Mouse (Mus musculus) c-Kit-negative CD71-positive TER-119-positive erythroid progenitor cells, embryonic 14.5 days (primary cell): ENCODE measurements at regions not wholly inside any gene's neighbourhood (a gene's known extent, or its start where the extent isn't known, plus 50 kb on each side); places are given as distances from the start of the nearest gene placed in this dataset.

ENCODE experiments used
- DNase-seq: peaks from one replicate; pipeline ENCODE4 v3.0.0-alpha.2; 2013; ENCODE audit warnings: low read depth, low spot score

- DNase-seq, result no peak
These were observed 282.9 kb downstream of the Lyplal1 start for GRCm38 (mm10) chr1:185834171-185834570.

GRCm38 (mm10) chr1:185836632-185837281, 280.4 kb downstream of the Lyplal1 start:
- no peak for DNase-seq

- no peak for DNase-seq
These were observed 274.6 kb downstream of the Lyplal1 start for GRCm38 (mm10) chr1:185842481-185842880.

GRCm38 (mm10) chr1:185847161-185847560, 269.9 kb downstream of the Lyplal1 start:
- no peak for DNase-seq

GRCm38 (mm10) chr1:185850590-185850989, 266.5 kb downstream of the Lyplal1 start:
- DNase-seq, result no peak

- DNase-seq, result no peak
These were observed 265.7 kb downstream of the Lyplal1 start for GRCm38 (mm10) chr1:185851262-185851893.

- DNase-seq, result no peak
These were observed 255.4 kb downstream of the Lyplal1 start for GRCm38 (mm10) chr1:185861692-185862091.

GRCm38 (mm10) chr1:185865945-185866344, 251.2 kb downstream of the Lyplal1 start:
- DNase-seq, result no peak

GRCm38 (mm10) chr1:185866612-185867011, 250.5 kb downstream of the Lyplal1 start:
- no peak for DNase-seq

GRCm38 (mm10) chr1:185867018-185867417, 250.1 kb downstream of the Lyplal1 start:
- no peak for DNase-seq

GRCm38 (mm10) chr1:185868721-185869120, 248.4 kb downstream of the Lyplal1 start:
- DNase-seq, result no peak

- DNase-seq, result no peak
These were observed 230.1 kb downstream of the Lyplal1 start for GRCm38 (mm10) chr1:185887031-185887430.

GRCm38 (mm10) chr1:185891814-185892213, 225.3 kb downstream of the Lyplal1 start:
- no peak for DNase-seq

- no peak for DNase-seq
These were observed 223.7 kb downstream of the Lyplal1 start for GRCm38 (mm10) chr1:185893421-185893820.

GRCm38 (mm10) chr1:185898475-185898874, 218.6 kb downstream of the Lyplal1 start:
- no peak for DNase-seq

GRCm38 (mm10) chr1:185900316-185900715, 216.8 kb downstream of the Lyplal1 start:
- no peak for DNase-seq

GRCm38 (mm10) chr1:185902395-185902794, 214.7 kb downstream of the Lyplal1 start:
- DNase-seq, result no peak

- no peak for DNase-seq
These were observed 211.4 kb downstream of the Lyplal1 start for GRCm38 (mm10) chr1:185905666-185906065.

GRCm38 (mm10) chr1:185915579-185915978, 201.5 kb downstream of the Lyplal1 start:
- DNase-seq, result no peak

GRCm38 (mm10) chr1:185918663-185919062, 198.4 kb downstream of the Lyplal1 start:
- DNase-seq, result no peak

GRCm38 (mm10) chr1:185923723-185924122, 193.4 kb downstream of the Lyplal1 start:
- no peak for DNase-seq

- no peak for DNase-seq
These were observed 188.1 kb downstream of the Lyplal1 start for GRCm38 (mm10) chr1:185929000-185929399.

- no peak for DNase-seq
These were observed 187.3 kb downstream of the Lyplal1 start for GRCm38 (mm10) chr1:185929761-185930160.
